Mouse (Mus musculus): ENCODE data around the gene Efcab6. TPM values are rescaled to one million over a fixed set of nuclear protein-coding genes. Genes with fewer than 3 reads are reported as not detected.

Efcab6 gene
- polyA plus RNA-seq, 1 experiment, result 1.1 TPM

GRCm38 (mm10) chr15:84079519-84079918, 14.3 kb upstream of the Efcab6 start:
- TF ChIP-seq CTCF (IDR thresholded peaks at IDR 0.05; ENCODE audit: borderline replicate concordance, extremely low read depth, insufficient read depth, insufficient read length), result no peak
- no peak for TF ChIP-seq POLR2A (IDR thresholded peaks at IDR 0.05; ENCODE audit: borderline replicate concordance, extremely low read depth, insufficient read depth, insufficient read length, poor library complexity, severe bottlenecking)
- DNase-seq (ENCODE audit: low read depth), result no peak

DNA sequence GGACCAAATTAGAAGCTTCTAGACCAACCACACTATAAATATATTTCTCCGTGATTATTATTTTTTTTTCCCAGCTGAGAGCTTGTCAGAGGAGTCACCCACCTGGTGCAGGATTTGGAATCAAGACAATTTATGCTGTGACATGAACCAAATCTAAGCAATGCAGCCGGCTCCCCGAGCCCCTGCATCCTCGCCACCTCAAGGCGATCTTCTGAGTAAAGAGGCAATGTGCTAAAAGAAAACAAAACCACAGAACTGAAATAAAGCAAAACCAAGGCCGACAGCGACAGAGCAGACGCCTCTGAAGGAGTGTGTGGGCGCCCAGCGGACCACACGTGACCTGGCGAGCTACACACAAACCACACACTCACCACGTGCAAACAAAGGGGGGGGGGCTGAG, 13.5 kb upstream of the Efcab6 start:
- no peak for TF ChIP-seq POLR2A (IDR thresholded peaks at IDR 0.05; ENCODE audit: borderline replicate concordance, extremely low read depth, insufficient read depth, insufficient read length, poor library complexity, severe bottlenecking)
- TF ChIP-seq CTCF (IDR thresholded peaks at IDR 0.05; ENCODE audit: borderline replicate concordance, extremely low read depth, insufficient read depth, insufficient read length), result no peak
- DNase-seq (ENCODE audit: low read depth), result no peak

GRCm38 (mm10) chr15:84077151-84077550, 12.0 kb upstream of the Efcab6 start:
- no peak for TF ChIP-seq POLR2A (IDR thresholded peaks at IDR 0.05; ENCODE audit: borderline replicate concordance, extremely low read depth, insufficient read depth, insufficient read length, poor library complexity, severe bottlenecking)
- TF ChIP-seq CTCF (IDR thresholded peaks at IDR 0.05; ENCODE audit: borderline replicate concordance, extremely low read depth, insufficient read depth, insufficient read length), result no peak
- no peak for DNase-seq (ENCODE audit: low read depth)

- TF ChIP-seq POLR2A (IDR thresholded peaks at IDR 0.05; ENCODE audit: borderline replicate concordance, extremely low read depth, insufficient read depth, insufficient read length, poor library complexity, severe bottlenecking) (no peak), CTCF (IDR thresholded peaks at IDR 0.05; ENCODE audit: borderline replicate concordance, extremely low read depth, insufficient read depth, insufficient read length) (peak; percentile 40; the same call in 1 of the 2 replicates)
- DNase-seq (ENCODE audit: low read depth), result peak; percentile 30
Measured at GRCm38 (mm10) chr15:84074705-84075185, 9.6 kb upstream of the Efcab6 start.

DNA sequence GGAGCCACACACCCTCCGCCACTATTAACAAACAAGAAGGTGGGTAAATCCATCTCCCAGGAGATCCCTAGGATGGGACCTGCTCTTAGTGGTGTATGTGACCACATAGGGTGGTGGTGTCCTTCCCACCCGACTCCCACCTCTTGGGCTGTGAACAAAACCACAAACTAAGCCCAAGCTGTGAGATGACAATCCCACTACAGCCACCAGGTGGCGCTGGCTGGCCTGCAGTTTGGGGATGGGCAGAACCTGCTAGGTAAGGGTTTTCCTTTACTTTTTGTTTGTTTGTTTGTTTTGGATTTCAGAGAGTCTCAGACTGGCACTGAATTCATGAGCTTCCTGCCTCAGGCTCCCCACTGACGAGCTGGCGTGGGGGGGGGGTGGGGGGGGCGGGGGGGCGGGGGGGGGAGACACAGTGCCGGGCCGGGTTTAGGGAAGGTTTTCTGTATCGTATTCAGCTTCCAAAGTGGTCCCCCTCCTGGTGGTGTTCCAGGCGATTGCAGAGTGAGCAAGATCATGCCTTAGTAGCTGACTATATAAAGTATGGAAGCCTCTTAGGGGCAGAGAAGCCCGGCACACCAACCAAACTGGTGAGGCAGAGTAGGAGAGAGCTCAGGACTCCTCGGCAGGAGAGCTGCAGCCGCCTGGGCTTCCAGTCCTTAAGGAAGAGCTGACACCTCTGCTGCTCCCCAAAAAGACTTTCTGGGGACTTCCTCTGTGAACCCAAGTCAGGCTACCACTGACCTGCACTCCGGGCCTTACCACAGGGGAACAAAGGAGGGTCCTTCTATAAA, 8.9 kb upstream of the Efcab6 start:
- peak; percentile 83 for DNase-seq (ENCODE audit: low read depth)
- TF ChIP-seq CTCF (IDR thresholded peaks at IDR 0.05; ENCODE audit: borderline replicate concordance, extremely low read depth, insufficient read depth, insufficient read length), result peak; percentile 97
- no peak for TF ChIP-seq POLR2A (IDR thresholded peaks at IDR 0.05; ENCODE audit: borderline replicate concordance, extremely low read depth, insufficient read depth, insufficient read length, poor library complexity, severe bottlenecking)

GRCm38 (mm10) chr15:84073058-84073457, 7.9 kb upstream of the Efcab6 start:
- peak; percentile 28 for DNase-seq (ENCODE audit: low read depth)
- TF ChIP-seq CTCF (IDR thresholded peaks at IDR 0.05; ENCODE audit: borderline replicate concordance, extremely low read depth, insufficient read depth, insufficient read length) (no peak), POLR2A (IDR thresholded peaks at IDR 0.05; ENCODE audit: borderline replicate concordance, extremely low read depth, insufficient read depth, insufficient read length, poor library complexity, severe bottlenecking) (no peak)

DNA sequence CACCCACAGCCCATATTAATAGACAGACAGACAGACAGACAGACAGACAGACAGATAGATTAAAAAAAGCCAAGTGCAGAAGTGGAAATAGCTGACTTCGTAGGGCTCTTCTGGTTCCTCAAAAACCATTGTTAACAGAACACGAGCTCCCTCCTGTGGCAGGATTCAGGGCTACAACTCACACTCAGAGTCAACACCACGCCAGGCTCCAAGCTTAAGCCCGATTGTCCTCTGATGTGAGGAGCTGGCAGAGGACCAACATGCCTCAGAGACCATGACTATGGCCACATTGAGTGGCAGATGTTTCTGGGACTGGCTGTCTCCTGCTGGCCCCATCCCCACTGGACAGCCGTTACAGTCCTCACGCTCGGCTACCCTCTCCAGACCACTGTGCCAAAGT, 7.0 kb upstream of the Efcab6 start:
- DNase-seq (ENCODE audit: low read depth), result peak; percentile 90
- TF ChIP-seq POLR2A (IDR thresholded peaks at IDR 0.05; ENCODE audit: borderline replicate concordance, extremely low read depth, insufficient read depth, insufficient read length, poor library complexity, severe bottlenecking) (no peak), CTCF (IDR thresholded peaks at IDR 0.05; ENCODE audit: borderline replicate concordance, extremely low read depth, insufficient read depth, insufficient read length) (peak; percentile 72)

GRCm38 (mm10) chr15:84070116-84070676, 5.0 kb upstream of the Efcab6 start:
- no peak for TF ChIP-seq CTCF (IDR thresholded peaks at IDR 0.05; ENCODE audit: borderline replicate concordance, extremely low read depth, insufficient read depth, insufficient read length)
- TF ChIP-seq POLR2A (IDR thresholded peaks at IDR 0.05; ENCODE audit: borderline replicate concordance, extremely low read depth, insufficient read depth, insufficient read length, poor library complexity, severe bottlenecking), result no peak
- DNase-seq (ENCODE audit: low read depth), result no peak

DNA sequence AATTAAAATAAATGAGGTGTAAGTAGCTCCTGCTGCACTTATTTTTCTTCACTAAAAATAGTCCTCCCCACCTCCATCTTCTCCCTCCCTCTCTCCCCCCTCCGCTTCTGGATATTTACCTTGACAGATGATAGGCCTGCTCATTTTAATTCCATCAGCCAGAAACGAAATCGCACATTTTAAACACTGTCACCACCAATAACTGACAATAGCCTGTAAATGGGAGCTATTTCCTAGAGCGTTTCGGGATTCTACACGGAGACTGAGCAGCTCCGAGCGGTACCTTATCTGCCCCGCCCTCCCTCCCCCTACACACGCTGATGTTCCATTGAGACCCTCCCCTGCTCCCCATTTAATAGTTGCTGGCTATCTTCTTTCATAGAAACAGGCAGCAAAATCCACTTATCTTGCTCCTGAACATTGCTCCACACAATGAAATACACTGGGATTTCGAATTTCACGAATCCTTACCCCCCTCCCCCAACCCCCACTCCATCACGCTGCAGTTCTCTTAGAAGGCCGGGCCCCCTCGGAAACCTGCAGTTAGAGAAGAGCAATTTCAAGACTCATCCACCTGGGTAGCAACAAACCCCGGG, 4.4 kb upstream of the Efcab6 start:
- peak; percentile 73 for DNase-seq (ENCODE audit: low read depth)
- no peak for TF ChIP-seq POLR2A (IDR thresholded peaks at IDR 0.05; ENCODE audit: borderline replicate concordance, extremely low read depth, insufficient read depth, insufficient read length, poor library complexity, severe bottlenecking)
- no peak for TF ChIP-seq CTCF (IDR thresholded peaks at IDR 0.05; ENCODE audit: borderline replicate concordance, extremely low read depth, insufficient read depth, insufficient read length)

DNA sequence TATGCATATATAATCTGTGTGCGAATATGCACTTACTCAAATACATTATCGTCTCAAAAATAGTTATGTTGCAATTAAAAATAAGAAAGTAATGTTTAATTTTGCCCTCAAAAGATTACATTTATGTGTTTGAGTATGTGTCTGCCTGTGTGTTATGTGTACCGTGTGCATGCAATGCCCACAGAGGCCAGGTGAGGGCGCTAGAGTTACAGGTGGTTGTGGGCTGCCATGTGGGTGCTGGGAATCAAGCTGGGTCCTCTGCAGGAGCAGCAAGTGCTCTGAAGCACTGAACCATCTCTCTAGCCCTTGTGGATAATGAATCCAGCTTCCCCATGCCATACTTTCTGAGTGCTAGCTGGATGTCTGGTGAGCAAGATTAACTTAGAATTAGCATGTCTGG, 522 bp upstream of the Efcab6 start:
- no peak for DNase-seq (ENCODE audit: low read depth)
- TF ChIP-seq POLR2A (IDR thresholded peaks at IDR 0.05; ENCODE audit: borderline replicate concordance, extremely low read depth, insufficient read depth, insufficient read length, poor library complexity, severe bottlenecking) (no peak), CTCF (IDR thresholded peaks at IDR 0.05; ENCODE audit: borderline replicate concordance, extremely low read depth, insufficient read depth, insufficient read length) (peak; percentile 39; the same call in 1 of the 2 replicates)

- peak; percentile 43 for DNase-seq (ENCODE audit: low read depth)
- TF ChIP-seq CTCF (IDR thresholded peaks at IDR 0.05; ENCODE audit: borderline replicate concordance, extremely low read depth, insufficient read depth, insufficient read length) (no peak), POLR2A (IDR thresholded peaks at IDR 0.05; ENCODE audit: borderline replicate concordance, extremely low read depth, insufficient read depth, insufficient read length, poor library complexity, severe bottlenecking) (no peak)
Measured at GRCm38 (mm10) chr15:84058841-84059240, 6.3 kb downstream of the Efcab6 start.

All from brain, embryonic 14.5 days (tissue).